Mouse (Mus musculus) megakaryocyte, embryonic 14.5 days (primary cell): ENCODE measurements around the gene Lrig2. TPM values are rescaled to one million over a fixed set of nuclear protein-coding genes. Genes with fewer than 3 reads are reported as not detected.
A peak's percentile ranks its signal among the peaks of the same experiment; 100 is the strongest.

Source experiments
- H3K27me3 ChIP-seq: replicated peaks from 2 replicates; pipeline ENCODE3; 2012; ENCODE audit warnings: inconsistent platforms
- H3K36me3 ChIP-seq: replicated peaks from 2 replicates; pipeline ENCODE3; 2012; ENCODE audit warnings: low read length, inconsistent platforms, mixed read lengths
- H3K4me1 ChIP-seq: 2 replicates; pipeline ENCODE4 v1.6.1; 2012; ENCODE audit warnings: inconsistent platforms
- H3K4me3 ChIP-seq: replicated peaks from 2 replicates; pipeline ENCODE3; 2012; ENCODE audit warnings: moderate library complexity, mild to moderate bottlenecking, inconsistent platforms
- H3K9me3 ChIP-seq: 2 replicates; pipeline ENCODE4 v1.6.1; 2012; ENCODE audit warnings: inconsistent platforms
- FLI1 ChIP-seq: IDR thresholded peaks from 2 replicates; pipeline ENCODE4 v1.6.1; 2012; ENCODE audit warnings: low read length, inconsistent platforms, mixed read lengths
- GATA1 ChIP-seq: IDR thresholded peaks from 3 replicates; pipeline ENCODE4 v1.6.1; 2012; ENCODE audit warnings: mixed read lengths, low read length, inconsistent platforms, borderline replicate concordance
- polyA plus RNA-seq: library from polyadenylated mRNA; stranded (reverse); fragments of >175 nt; gene quantifications from 2 replicates; pipeline ENCODE4 v1.2.3, GENCODE M21; 2012; ENCODE audit warnings: low replicate concordance; ENCODE audit not compliant: insufficient read depth

Lrig2 gene
- polyA plus RNA-seq, 1 experiment: 0.22 TPM

DNA sequence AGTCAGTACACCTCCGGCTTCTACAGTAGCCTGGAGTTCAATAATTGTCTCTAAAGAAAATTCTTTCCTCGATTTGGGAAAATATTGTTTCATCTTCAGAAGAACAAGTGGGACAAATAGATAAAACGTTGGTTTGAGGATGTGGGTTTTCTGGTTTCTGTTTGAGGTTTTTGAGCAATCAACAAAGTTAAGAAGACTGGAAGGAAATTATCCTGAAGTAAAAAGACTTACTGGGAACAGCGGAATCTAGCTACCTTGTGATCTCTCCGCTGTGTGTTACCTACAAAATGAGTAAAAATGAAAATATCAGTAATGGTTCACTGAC is 668 bp upstream of the Lrig2 start:
- peaks cover 43% of the 10 kb centered on the region for H3K4me1 ChIP-seq
- peak overlapping the region; percentile 96 for H3K4me3 ChIP-seq
- H3K9me3 ChIP-seq: no peaks in the 10 kb centered on the region; the same call in 1 of the 2 replicates
- no peaks in the 10 kb centered on the region for H3K36me3 ChIP-seq
- H3K27me3 ChIP-seq: no peaks in the 10 kb centered on the region
- no peak for TF ChIP-seq FLI1
- TF ChIP-seq GATA1: no peak

DNA sequence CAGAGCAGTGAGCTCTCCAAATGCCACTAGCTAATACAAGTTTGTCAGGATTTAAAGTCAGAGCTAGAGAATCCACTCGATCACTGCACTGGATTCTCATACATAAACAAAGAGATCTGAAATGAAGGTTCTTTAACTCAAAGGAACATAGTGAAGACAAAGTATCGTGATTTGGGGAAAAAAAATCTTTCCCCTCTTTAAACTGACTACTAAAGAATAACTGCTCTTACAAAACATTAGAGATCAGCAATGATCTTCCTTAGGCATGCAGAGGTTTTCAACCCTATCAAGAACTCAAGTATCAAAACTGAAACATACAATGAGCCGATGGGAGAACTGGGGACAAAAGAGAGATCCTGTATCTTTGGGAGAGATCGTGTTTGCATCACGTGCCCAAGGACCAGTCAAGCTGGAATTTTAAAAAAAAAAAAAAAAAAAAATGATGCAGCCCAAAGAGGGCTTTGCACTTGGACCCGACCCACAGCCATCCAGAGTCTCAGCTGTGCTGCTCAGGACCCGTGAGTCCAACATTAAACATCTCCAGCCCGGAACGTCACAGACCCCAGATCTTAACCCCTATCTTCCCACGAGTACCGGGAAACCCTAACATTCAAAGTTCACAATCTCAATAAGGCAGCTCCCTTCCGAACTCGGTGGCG is 818 bp downstream of the Lrig2 start:
- Histone ChIP-seq H3K4me1 (peaks cover 49% of the 10 kb centered on the region), H3K9me3 (no peaks in the 10 kb centered on the region), H3K4me3 (peak overlapping the region; percentile 96), H3K27me3 (no peaks in the 10 kb centered on the region), H3K36me3 (no peaks in the 10 kb centered on the region)
- no peak for TF ChIP-seq FLI1
- TF ChIP-seq GATA1: no peak

DNA sequence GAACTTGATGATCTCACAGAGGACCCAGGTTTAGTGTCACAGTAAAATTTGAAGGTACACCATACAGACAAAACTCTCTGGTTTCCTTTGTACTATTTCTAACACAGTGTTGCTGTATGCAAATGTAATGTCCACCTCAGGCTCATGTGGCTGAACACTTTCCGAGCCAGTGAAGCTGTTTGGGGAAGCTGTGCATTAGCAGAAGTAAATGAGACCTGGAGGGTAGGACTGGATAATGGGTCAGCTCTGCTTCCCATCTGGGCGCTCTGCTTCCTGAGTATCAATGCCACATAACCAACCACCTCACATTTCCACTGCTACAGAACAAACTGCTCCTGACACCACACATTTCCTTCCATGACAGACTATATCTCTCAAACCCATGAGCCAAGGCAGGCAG is 10.1 kb downstream of the Lrig2 start:
- Histone ChIP-seq H3K4me3 (peak overlapping the region; percentile 25), H3K4me1 (peaks cover 59% of the 10 kb centered on the region), H3K27me3 (no peaks in the 10 kb centered on the region), H3K36me3 (peaks cover 16% of the 10 kb centered on the region), H3K9me3 (no peaks in the 10 kb centered on the region)
- no peak for TF ChIP-seq GATA1
- TF ChIP-seq FLI1: no peak

DNA sequence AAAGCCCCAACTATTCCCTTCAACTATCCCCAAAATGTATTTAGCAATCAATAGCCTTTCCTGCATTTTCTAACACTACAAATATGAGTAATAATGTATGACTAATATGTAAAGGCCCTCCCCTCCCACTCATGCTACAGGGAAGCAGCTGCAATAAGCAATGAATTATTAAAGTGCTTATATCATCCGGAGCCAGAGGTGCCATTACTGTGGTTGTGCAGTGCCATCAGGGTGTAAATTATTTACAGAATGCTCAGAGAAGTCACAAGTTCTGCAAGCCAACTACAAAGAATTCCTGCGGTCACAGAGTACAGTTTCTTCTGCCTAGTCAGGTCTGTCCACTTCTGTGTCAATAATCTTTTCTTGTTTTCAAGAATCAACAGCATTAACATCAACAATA is 10.8 kb downstream of the Lrig2 start:
- no peak overlapping the region for H3K4me3 ChIP-seq
- H3K36me3 ChIP-seq: peaks cover 23% of the 10 kb centered on the region
- no peaks in the 10 kb centered on the region for H3K27me3 ChIP-seq
- no peaks in the 10 kb centered on the region for H3K9me3 ChIP-seq
- H3K4me1 ChIP-seq: peaks cover 62% of the 10 kb centered on the region
- no peak for TF ChIP-seq GATA1
- no peak for TF ChIP-seq FLI1

DNA sequence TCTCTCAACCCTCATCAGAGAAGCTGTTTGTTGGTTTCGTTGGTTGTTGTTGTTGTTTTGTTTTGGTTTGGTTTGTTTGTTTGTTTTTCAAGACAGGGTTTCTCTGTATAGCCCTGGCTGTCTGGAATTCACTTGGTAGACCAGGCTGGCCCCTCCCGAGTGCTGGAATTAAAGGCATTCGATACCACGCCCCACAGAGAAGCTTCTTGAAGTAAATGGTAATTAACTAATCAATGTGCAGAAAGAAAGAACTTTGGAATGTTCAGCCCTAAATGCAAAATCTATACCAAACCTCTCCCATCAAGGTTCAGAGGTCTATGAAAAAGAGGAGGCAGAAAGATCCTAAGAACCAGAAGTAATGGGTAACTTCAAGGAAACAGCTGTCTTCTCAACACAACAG is 15.5 kb downstream of the Lrig2 start:
- Histone ChIP-seq H3K27me3 (no peaks in the 10 kb centered on the region), H3K36me3 (peaks cover 66% of the 10 kb centered on the region), H3K4me1 (peaks cover 53% of the 10 kb centered on the region), H3K9me3 (no peaks in the 10 kb centered on the region), H3K4me3 (peak overlapping the region; percentile 18)
- TF ChIP-seq GATA1 (no peak), FLI1 (no peak)

DNA sequence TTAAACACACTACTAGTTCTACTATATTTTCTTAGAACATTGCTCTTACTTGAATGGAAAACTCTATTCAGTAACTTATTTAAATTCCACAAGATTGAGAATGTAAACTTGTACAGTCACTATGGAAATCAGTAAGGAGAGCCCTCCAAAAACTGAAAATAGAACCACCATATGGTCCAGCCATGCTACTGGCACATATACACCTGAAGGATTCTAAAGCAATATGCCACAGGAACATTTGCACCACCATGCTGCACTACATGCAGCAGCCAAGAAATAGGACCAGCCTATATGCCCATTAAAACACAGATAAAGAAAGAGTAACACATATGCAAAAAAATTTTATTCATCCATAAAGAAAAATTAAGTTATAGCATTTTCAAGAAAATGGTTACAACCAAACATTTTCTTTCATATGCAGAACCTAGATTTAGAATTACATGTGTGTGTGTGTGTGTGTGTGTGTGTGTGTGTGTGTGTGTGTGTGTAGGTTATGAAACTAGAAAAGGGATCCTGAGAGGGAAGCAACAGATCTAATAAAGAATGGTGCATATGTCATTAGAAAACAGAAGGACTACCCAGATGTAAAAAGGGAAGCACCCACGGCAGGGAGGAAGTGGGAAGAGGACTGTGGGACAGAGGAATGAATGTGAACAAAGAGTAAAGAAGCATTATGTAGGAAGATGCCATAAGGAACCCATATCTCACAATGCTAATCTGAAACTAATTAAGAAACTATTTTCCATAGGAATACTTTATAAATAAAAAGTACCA is 30.6 kb downstream of the Lrig2 start:
- Histone ChIP-seq H3K4me3 (no peak overlapping the region), H3K27me3 (no peaks in the 10 kb centered on the region), H3K36me3 (peaks cover 78% of the 10 kb centered on the region), H3K4me1 (peaks cover 14% of the 10 kb centered on the region), H3K9me3 (no peaks in the 10 kb centered on the region)
- TF ChIP-seq GATA1 (no peak), FLI1 (no peak)

DNA sequence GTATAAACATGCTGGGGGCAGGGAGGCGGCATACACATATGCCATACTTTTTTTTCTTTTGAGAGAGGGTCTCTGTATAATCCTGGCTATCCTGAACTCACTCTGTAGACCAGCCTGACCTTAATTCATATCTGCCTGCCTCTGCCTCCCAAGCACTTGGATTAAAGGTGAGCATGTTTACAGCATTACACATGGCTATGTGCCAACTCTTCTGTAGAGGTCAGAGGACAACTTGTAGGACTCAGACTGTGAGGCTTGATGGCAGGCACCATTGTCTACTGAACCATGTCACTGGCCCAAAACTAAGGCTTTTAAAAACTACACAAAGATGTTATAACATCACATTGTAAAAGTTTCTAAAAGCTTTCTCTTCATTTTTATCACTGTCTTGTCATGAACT is 33.7 kb downstream of the Lrig2 start:
- H3K36me3 ChIP-seq: peaks cover 76% of the 10 kb centered on the region
- no peaks in the 10 kb centered on the region for H3K27me3 ChIP-seq
- no peak overlapping the region for H3K4me3 ChIP-seq
- H3K4me1 ChIP-seq: peaks cover 4% of the 10 kb centered on the region; the same call in 1 of the 2 replicates
- TF ChIP-seq FLI1 (no peak), GATA1 (no peak)
- no peaks in the 10 kb centered on the region for H3K9me3 ChIP-seq

DNA sequence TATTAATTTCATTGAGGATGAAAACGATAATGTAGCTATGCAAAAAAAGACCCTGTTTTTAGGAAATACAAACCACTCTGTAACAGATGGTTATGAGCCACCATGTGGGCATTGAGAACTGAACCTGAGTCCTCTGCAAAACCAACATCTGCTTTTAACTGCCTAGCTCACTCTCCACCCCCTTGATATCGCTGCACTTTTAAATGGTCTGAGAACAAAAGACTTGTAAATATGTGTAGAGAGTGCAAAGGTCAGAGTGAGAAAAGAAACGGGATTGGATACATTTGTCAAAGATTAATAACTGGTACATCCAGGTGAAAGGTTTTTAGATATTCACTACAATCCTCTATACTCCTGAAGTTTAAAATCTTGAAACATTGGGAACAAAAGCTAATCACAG is 42.3 kb downstream of the Lrig2 start:
- H3K36me3 ChIP-seq: peaks cover 69% of the 10 kb centered on the region
- no peaks in the 10 kb centered on the region for H3K27me3 ChIP-seq
- no peak overlapping the region for H3K4me3 ChIP-seq
- H3K4me1 ChIP-seq: peaks cover 7% of the 10 kb centered on the region
- no peaks in the 10 kb centered on the region for H3K9me3 ChIP-seq
- TF ChIP-seq GATA1: no peak
- no peak for TF ChIP-seq FLI1

DNA sequence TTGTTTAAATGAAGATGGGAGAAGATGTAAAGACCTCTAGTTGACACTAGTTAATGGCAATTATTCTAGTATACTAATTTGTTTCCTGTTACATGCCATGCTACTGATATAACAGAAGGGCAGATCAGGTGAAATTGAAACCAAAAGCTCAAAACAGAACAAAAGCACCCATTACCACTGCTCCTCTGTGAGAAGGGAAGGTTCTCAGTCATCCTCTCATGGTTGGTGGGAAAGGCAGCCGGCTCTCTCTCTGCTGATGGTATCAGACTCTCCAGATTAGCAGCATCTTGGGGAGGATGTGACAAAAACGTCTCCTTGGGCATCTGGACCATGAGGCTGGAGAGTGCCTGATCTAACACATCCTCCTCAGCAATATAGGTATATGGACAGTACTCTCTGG is 50.5 kb downstream of the Lrig2 start:
- H3K36me3 ChIP-seq: peaks cover 99% of the 10 kb centered on the region
- TF ChIP-seq GATA1 (no peak), FLI1 (no peak)
- H3K4me3 ChIP-seq: no peak overlapping the region
- peaks cover 9% of the 10 kb centered on the region for H3K4me1 ChIP-seq
- no peaks in the 10 kb centered on the region for H3K9me3 ChIP-seq
- no peaks in the 10 kb centered on the region for H3K27me3 ChIP-seq

DNA sequence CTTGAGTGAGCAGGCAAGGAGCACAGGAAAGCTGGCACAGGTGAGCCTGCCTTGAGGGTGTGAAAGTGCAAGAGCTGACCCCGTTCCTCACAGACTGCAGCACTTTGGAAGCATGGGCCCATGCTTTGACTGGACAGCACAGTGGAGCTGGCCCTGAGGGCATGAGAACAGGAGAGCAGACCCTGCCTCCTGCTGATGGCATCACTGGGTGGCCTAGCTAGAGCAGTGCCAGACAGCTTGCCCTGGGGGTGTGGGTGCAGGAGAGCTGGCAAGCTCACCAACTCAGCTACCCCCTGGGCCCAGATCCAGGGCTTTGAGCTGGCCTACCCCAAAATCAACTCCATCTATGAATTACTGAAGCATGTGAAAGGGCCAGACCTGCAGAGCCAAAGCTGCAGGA is 53.1 kb downstream of the Lrig2 start:
- peaks cover 99% of the 10 kb centered on the region for H3K36me3 ChIP-seq
- H3K27me3 ChIP-seq: no peaks in the 10 kb centered on the region
- peaks cover under 1% of the 10 kb centered on the region; the same call in 1 of the 2 replicates for H3K9me3 ChIP-seq
- no peak overlapping the region for H3K4me3 ChIP-seq
- peaks cover 5% of the 10 kb centered on the region for H3K4me1 ChIP-seq
- TF ChIP-seq FLI1: no peak
